Mouse (Mus musculus) erythroblast, adult 5-6 weeks (primary cell): ENCODE results near the gene Plppr3. TPM values are rescaled to one million over a fixed set of nuclear protein-coding genes. Genes with fewer than 3 reads are reported as not detected.

ENCODE experiments used
- ATAC-seq: replicated peaks from 2 replicates; pipeline ENCODE4 v1.8.0; 2016; ENCODE audit warnings: moderate number of reproducible peaks, mild to moderate bottlenecking, moderate TSS enrichment, inconsistent platforms; ENCODE audit not compliant: poor library complexity, low FRiP score, severe bottlenecking
- total RNA-seq, 2 experiments: library from RNA; stranded (forward) in 1 of 2; stranded (reverse) in 1 of 2; fragments of 150-400 nt in 1 of 2; fragments of 200-764, 138-1000 nt in 1 of 2; gene quantifications; 2 replicates each; pipeline versions ENCODE4 v1.2.3 to v1.2.4; 2015 to 2017; ENCODE audit warnings: low replicate concordance in 2 of 2

Plppr3 gene
- total RNA-seq, 2 experiments from 2014 or later: 2.1 to 4.9 TPM

DNA sequence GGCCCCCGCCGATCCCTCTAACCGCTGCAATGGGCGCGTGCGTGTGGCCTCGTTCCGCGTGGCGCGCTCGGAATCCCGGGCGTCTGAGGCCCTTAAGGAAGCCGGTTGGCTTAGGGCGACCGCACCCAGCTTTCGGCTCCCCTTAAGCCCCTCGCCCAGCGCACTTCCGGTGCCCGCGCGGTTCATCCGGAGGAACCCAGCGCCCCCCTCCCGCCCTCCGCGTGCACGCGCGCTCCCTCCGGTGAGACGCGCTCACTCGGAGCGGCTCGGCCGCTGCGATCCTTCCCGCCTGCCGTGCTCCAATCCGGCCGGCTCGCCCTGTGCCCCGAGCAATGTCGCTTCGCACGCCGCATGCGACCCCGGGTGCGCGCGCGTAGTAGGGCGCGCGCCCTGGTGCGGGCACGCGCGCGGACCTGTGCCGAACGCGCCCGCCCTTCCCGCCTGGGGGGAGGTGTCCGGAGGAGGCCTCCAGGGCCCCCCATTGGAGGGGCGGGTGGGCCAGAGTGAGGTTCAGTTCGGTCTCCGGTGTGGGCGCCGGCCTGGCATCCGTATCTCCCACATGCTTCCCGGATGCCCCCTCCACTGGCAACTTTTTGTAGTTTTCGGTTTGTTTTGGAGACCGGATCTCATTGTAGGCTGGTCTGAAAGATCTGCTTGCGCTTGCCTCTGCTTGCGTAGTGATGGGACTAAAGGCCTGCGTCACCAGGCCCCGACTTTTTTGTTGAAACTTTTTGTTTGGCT is 19.5 kb downstream of the Plppr3 start:
- ATAC-seq: peak; percentile 5; the same call in 1 of the 2 replicates

GRCm38 (mm10) chr10:79853860-79854795 is 20.3 kb downstream of the Plppr3 start, which contains the start of gene Ptbp1:
Gene Ptbp1, plus strand, starts transcription at chr10:79854427.
- ATAC-seq: peak; percentile 88

DNA sequence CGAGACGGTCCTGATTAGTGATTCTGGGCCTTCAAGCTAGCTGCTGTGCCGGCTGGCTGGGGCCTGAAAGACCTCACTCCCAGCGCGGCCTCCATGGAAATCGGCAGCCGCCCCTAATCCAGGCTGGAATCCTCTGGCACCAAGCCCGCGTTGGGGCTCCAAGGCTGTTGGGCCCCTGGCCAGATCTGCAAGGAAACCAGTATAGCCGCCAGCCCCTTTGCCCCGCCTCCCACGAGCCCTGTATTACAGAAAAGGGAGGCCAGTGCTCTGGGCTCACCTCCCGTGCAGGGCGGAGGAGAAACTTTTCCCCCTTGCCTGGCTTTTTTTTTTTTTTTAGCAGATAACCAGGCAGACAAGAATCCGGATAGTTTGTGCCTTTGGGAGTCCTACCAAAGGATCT is 21.0 kb downstream of the Plppr3 start:
- 0 out of 2 replicates have a peak, but pooled peaks have one; percentile 14 for ATAC-seq

DNA sequence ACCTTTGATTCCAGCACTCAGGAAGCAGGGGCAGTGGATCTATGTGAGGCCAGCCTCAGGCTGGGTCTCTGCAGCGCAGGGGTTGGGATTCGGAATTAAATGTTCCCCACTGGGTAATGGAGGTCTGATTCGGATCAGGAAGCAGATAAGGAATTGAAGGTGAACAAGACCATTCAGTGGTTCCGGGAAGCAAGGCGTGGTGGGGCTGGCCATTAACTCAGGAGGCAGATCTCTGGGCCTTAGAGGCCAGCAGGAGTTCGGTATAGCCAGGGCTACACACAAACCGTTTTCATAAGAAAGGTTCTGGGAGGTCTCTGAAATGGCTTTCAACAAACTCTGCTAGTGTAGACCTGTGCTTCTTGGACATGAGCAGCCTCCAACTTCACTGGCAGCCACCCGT is 21.6 kb downstream of the Plppr3 start:
- no peak for ATAC-seq

DNA sequence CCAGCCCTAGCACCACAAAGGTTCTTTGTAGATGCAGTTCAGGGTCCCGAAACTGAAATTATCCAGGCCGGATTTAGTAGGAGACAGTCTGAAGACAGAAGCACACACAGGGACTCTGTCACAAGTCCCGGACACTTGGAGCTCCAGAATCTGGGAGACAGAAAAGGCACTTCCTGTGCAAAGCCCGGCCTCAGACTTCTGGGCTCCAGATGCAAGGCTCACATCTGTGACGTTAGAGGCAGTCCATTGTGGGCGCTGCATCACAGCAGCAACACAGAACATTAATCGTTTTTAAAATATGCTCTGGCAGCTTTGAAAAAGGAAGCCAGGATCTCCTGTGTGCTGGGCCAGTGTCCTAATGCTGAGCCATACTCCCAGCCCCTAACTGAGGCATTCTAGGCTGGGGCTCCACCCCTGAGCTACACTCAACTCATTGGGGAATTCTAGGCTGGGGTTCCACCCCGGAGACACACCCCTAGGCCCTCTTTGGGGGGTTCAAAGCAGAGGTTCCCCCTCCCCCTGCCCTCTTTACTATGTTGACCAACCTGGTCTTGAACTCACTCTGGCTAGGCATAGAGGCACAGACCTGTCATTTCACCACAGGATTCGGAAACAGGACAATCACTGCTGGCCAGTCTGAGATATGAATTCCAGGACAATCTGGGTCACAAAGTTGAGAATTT is 22.2 kb downstream of the Plppr3 start:
- no peak for ATAC-seq

DNA sequence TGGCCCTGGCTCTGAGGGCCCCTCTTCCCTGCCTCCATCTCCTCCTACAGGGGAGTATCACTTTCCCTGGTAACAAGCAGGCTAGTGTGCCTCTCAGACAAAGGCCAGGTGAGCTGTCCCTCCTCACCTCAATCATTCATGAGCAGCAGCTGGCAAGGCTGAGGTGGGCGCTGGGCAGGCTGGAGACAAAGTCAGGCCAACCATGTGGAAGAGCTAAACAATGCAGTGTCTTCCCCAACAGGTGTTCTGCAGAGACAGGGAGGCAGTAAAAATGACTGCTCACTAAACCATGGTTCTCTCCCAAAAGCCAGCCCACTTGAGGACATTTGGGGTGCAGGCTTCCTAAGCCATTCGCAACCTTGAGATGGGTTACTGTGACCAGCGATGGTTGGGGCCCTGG is 22.8 kb downstream of the Plppr3 start:
- ATAC-seq: no peak

DNA sequence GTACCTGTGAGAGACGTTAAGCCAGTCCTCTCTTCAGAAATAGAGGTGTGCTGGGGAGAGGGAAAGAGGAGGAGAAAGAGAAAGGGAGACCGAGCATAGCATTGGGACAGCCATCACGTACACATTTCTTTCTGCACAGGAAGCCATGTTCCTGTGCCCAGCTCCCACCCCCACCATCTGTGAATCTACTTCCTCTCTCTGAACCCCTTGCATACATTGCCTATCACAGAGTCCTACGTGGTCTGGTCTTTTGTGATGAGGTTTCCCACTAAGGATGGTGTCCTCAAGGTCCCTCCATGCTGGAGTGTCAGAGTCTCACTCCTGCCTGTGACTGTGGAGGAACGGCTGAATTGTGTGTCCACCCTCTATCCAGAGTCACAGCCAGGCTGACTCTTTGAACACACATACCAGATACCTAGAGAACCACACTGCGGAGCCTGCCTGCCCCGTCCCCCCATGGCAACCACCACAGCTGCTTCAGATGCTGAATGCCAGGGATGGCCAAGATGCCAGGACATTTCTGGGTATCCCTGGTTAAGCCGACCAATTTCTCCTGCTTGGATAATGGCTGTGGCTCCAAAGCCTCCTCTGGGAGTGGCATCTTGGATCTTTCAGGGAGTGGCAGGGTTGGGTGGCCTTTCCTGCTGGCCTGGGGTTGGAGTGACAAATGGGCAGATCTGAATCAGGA is 24.3 kb downstream of the Plppr3 start:
- ATAC-seq: no peak

DNA sequence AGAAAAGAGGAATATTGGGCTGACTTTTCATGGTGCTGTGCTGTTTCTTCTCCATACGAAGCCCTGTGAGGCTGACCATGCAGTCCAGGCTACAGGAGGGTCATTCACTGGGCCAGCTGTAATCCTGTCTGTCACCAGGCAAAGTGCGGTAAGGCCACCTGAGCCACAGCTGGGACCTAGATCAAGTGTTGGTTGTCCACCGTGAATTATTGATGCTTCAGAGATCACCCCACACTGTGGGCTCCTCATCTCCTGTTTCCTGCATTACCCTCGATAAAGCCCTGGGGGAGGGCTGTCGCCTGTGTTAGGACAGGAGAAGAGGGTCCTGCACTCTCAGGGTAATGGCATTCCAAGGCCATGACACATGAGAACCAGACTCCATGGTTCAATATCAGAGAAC is 27.9 kb downstream of the Plppr3 start:
- ATAC-seq: no peak

GRCm38 (mm10) chr10:79843476-79843875 is 31.0 kb downstream of the Plppr3 start:
- ATAC-seq: no peak

- ATAC-seq: no peak
These were observed 32.1 kb downstream of the Plppr3 start for GRCm38 (mm10) chr10:79842322-79842721.

DNA sequence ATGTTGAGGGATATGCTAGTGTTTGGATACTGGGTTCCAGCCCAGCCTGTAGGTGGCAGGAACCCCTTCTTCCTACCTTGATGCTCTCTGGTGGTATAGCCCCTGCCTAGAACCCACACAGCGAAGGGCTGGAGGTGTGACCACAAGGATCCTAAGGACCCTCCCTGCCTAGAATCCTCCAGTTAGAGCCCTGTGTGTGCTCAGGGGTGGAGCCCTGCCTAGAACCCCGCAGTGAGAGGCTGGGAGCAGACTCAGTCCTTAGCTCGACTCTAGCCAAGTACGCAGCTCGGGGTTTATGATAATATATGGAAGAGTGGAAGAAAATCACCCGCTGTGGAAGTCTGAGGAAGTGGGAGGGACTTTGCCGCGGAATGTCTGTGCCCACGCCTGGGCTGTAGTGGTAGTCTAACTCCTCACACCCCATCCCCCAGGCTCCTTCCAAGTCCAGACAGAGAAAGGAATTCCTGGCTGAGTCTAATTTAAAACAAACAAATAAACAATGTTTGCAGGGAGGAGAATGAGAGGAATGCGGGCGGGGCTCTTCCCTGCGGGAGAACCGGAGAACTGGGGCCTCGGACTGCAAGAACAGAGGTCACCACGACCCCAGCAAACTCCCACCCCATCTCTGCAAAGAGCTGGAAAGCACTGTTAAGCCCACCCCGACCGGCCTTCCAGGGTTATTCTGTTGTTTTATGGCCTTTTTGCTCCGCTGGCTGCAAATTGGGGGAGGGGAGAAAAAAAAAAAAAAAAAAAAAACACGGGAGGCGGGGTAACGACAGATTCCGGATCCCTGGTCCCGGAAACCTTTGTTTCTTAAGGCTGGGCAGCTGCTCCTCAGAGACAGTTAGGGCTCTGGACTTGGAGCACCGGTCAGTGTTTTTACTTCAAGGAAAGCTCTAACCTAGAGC is 33.5 kb downstream of the Plppr3 start:
- ATAC-seq: peak; percentile 51

GRCm38 (mm10) chr10:79840091-79840490 is 34.3 kb downstream of the Plppr3 start:
- ATAC-seq: no peak

GRCm38 (mm10) chr10:79838151-79838550 is 36.3 kb downstream of the Plppr3 start:
- no peak for ATAC-seq

- ATAC-seq: no peak
These were observed 37.5 kb downstream of the Plppr3 start for GRCm38 (mm10) chr10:79836918-79837317.

DNA sequence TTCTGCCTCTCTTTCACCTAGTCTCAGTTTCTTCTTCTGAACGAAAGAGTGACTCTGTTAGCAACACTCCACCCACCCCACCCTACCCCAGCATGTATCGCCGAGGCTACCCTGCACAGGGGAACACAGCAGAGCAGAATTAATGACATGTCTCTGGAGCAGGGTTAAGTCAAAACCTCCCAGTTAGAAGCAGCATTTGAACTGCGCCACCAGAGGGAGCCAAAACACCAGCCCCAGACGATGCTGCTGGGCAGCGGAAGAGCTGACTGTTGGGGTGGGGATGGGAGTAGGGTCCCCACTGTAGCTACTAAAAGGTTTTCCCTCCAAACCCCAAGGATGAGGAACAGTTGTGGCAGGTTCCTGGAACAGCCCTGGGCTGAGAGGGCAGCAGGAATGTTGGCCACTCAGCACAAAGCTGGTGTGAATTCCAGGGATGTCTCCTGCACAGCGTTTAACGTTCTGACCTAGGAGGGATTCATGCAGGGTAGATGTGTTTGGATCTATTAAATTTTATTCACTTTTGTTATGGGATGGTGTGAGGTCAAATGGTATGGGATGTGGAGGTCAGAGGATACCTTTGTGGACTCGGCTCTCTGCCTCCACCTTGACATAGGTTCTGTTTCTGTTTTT is 39.5 kb downstream of the Plppr3 start:
- peak; percentile 79 for ATAC-seq

DNA sequence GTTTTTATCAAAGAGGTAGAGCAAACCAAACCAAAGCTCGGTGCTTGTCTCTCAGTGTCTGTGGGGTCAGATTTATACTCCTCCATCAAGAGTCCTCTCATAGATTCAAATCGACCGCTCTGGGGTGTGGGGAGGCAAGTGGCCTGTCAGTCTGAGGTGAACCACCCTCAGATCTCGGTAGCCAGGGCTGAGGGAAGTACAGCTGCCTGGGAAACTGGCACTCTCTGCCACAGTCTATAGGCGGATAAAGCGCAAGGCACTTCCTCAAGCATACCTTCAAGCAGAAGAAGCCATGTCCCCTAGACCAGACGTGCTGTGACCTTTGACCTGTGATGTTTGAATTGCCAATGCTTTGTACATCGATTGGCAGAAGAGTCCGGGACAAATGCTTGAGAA is 41.6 kb downstream of the Plppr3 start:
- no peak for ATAC-seq

DNA sequence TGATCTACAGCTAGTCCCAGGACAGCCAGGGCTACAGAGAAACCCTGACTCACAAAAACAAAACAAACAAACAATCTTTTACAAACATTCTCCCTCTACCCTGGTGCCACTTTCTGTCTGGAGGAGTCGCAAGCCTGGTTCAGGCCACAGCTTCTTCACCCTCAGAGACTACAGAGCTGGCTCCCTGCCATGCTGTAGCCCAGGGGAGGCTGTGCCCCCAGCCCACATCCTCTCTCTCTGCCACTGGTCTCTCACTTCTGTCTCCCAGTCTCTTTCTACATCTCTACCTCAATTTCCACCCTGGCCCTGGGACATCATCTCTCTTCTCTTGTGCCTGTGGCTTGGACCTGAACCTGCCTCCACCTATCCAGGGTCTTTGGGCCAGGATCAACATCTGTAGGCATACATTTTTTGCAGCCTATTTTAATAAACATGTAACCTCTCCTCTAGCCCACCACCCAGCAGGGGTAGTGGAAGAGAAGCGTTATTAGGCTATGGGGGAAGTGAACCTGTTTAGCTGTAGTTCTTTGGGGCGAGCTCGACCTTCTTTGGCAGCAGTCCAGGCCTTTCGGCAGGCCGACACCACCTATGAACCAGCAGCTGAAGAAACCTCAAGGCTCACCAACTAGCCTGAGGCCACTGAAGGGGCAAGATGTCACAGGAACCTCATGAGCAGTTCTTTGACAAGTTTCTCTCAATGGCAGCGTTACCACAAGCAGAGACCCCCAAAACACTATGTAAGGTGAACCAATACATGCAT is 42.2 kb downstream of the Plppr3 start:
- ATAC-seq: no peak

- no peak for ATAC-seq
These were observed 42.9 kb downstream of the Plppr3 start for GRCm38 (mm10) chr10:79831583-79831982.
